Mouse (Mus musculus) liver, embryonic 14.5 days (tissue): ENCODE results near the gene Diaph2. TPM values are rescaled to one million over a fixed set of nuclear protein-coding genes. Genes with fewer than 3 reads are reported as not detected.

ENCODE experiments used
- ATAC-seq: fragments of 200-750 bp; cut with Nextera tagmentation; 2 replicates; pipeline ENCODE4 v1.8.0; 2017; ENCODE audit warnings: moderate number of reproducible peaks, mild to moderate bottlenecking, moderate library complexity; ENCODE audit not compliant: insufficient read depth
- DNase-seq, 3 experiments: peaks; one replicate each; pipeline ENCODE4 v3.0.0-alpha.2; 2012 to 2013; ENCODE audit warnings: low read depth in 3 of 3, low spot score in 3 of 3
- H3K27ac ChIP-seq: fragments of 300-500 bp; sonication (generic); 2 replicates; pipeline ENCODE4 v1.5.1; 2014; ENCODE audit warnings: moderate library complexity, mild to moderate bottlenecking, control low read depth, inconsistent platforms
- H3K27me3 ChIP-seq: fragments of 300-500 bp; sonication (generic); 2 replicates; pipeline ENCODE4 v1.6.1; 2014; ENCODE audit warnings: mild to moderate bottlenecking, low read length, moderate library complexity; ENCODE audit not compliant: control insufficient read depth, insufficient read depth
- H3K36me3 ChIP-seq: fragments of 300-500 bp; sonication (generic); replicated peaks from 2 replicates; pipeline ENCODE4 v1.6.1; 2014; ENCODE audit warnings: low read depth; ENCODE audit not compliant: control insufficient read depth, insufficient read depth
- H3K4me1 ChIP-seq, 2 experiments: fragments of 200-500 bp in 1 of 2; fragments of 300-500 bp in 1 of 2; sonication (generic) in 1 of 2; replicated peaks; 2 replicates each; pipeline ENCODE4 v1.6.1; 2012 to 2014; ENCODE audit warnings: antibody characterized with exemption in 1 of 2, inconsistent platforms in 1 of 2, low read length in 1 of 2; ENCODE audit not compliant: control insufficient read depth in 2 of 2, insufficient read depth in 2 of 2
- H3K4me2 ChIP-seq: fragments of 300-500 bp; sonication (generic); 2 replicates; pipeline ENCODE4 v1.6.1; 2014; ENCODE audit warnings: low read depth, mild to moderate bottlenecking, control low read depth, moderate library complexity
- H3K4me3 ChIP-seq, 2 experiments: fragments of 200-500 bp in 1 of 2; fragments of 300-500 bp in 1 of 2; sonication (generic) in 1 of 2; 2 replicates each; pipeline ENCODE4 v1.5.1; 2012 to 2014; ENCODE audit warnings: low read depth in 2 of 2, low read length in 2 of 2, mild to moderate bottlenecking in 2 of 2, control low read depth in 1 of 2, inconsistent platforms in 1 of 2, moderate library complexity in 1 of 2; ENCODE audit not compliant: insufficient read depth in 1 of 2
- H3K9ac ChIP-seq: fragments of 300-500 bp; sonication (generic); replicated peaks from 2 replicates; pipeline ENCODE4 v1.6.1; 2014; ENCODE audit warnings: mild to moderate bottlenecking, control low read depth, moderate library complexity
- H3K9me3 ChIP-seq: fragments of 300-500 bp; sonication (generic); 2 replicates; pipeline ENCODE4 v1.6.1; 2016; ENCODE audit warnings: low read length, mixed read lengths; ENCODE audit not compliant: control insufficient read depth
- CTCF ChIP-seq: IDR thresholded peaks from 2 replicates; pipeline ENCODE4 v1.5.1; 2016; ENCODE audit warnings: antibody characterized with exemption, low read depth, control low read depth
- EP300 ChIP-seq: IDR thresholded peaks from 2 replicates; pipeline ENCODE4 v1.6.1; 2016; ENCODE audit warnings: antibody characterized with exemption, low read depth
- WGBS: fragments of 180-500 bp; shearing (Covaris S2); extraction: QIAGEN DNeasy Blood & Tissue Kit; methylation state at CpG from one replicate; pipeline ENCODE4 v1.1.7; 2014; ENCODE audit not compliant: insufficient replicate concordance; 5-methylcytosine and 5-hydroxymethylcytosine counted together
- polyA plus RNA-seq, 2 experiments: library from polyadenylated mRNA; depleted of rRNA in 1 of 2; stranded (reverse) in 1 of 2; unstranded in 1 of 2; fragments of >200 nt; fragmentation: Nextera tagmentation in 1 of 2; extraction: Ambion mirVana in 1 of 2; gene quantifications; 2 replicates each; pipeline versions ENCODE4 v1.2.1 to v1.2.3; 2012 to 2014

The Diaph2 gene
- polyA plus RNA-seq, 2 experiments: 0.68 to 0.88 TPM

GRCm38 (mm10) chrX:130408985-130409384 is 659.4 kb downstream of the Diaph2 start:
- H3K9ac ChIP-seq: no peak overlapping the region
- DNase-seq (no peak), ATAC-seq (no peak)
- H3K36me3 ChIP-seq: no peaks in the 10 kb centered on the region
- WGBS: 58% methylated on average over 1 of the region's 1 CpGs
- TF ChIP-seq EP300 (no peak), CTCF (no peak)
- H3K27ac ChIP-seq: no peak overlapping the region
- H3K4me1 ChIP-seq: no peaks in the 10 kb centered on the region
- no peaks in the 10 kb centered on the region for H3K27me3 ChIP-seq
- H3K4me2 ChIP-seq: no peak overlapping the region
- H3K4me3 ChIP-seq: no peak overlapping the region
- H3K9me3 ChIP-seq: no peaks in the 10 kb centered on the region

- no peak for ATAC-seq
- Histone ChIP-seq H3K27ac (no peak overlapping the region), H3K4me3 (no peak overlapping the region), H3K9ac (no peak overlapping the region), H3K9me3 (no peaks in the 10 kb centered on the region), H3K4me1 (no peaks in the 10 kb centered on the region), H3K4me2 (no peak overlapping the region), H3K36me3 (no peaks in the 10 kb centered on the region), H3K27me3 (no peaks in the 10 kb centered on the region)
- 47% methylated on average over 2 of the region's 2 CpGs for WGBS
- DNase-seq: no peak
- TF ChIP-seq EP300 (no peak), CTCF (no peak)
These were observed 673.6 kb downstream of the Diaph2 start for GRCm38 (mm10) chrX:130423134-130423533.

- H3K27ac ChIP-seq: no peak overlapping the region
- ATAC-seq: no peak
- H3K9ac ChIP-seq: no peak overlapping the region
- no peaks in the 10 kb centered on the region for H3K36me3 ChIP-seq
- H3K4me2 ChIP-seq: no peak overlapping the region
- no peak overlapping the region for H3K4me3 ChIP-seq
- 54% methylated on average over 4 of the region's 4 CpGs for WGBS
- no peaks in the 10 kb centered on the region for H3K9me3 ChIP-seq
- H3K4me1 ChIP-seq: no peaks in the 10 kb centered on the region
- H3K27me3 ChIP-seq: no peaks in the 10 kb centered on the region
- TF ChIP-seq CTCF: no peak
- TF ChIP-seq EP300: no peak
- DNase-seq: no peak
These were observed 702.4 kb downstream of the Diaph2 start for GRCm38 (mm10) chrX:130451822-130452487.

GRCm38 (mm10) chrX:130452488-130452823 is 702.9 kb downstream of the Diaph2 start:
- TF ChIP-seq EP300: no peak
- TF ChIP-seq CTCF: no peak
- no peak for DNase-seq
- Histone ChIP-seq H3K9me3 (no peaks in the 10 kb centered on the region), H3K9ac (no peak overlapping the region), H3K4me3 (no peak overlapping the region), H3K27ac (no peak overlapping the region), H3K36me3 (no peaks in the 10 kb centered on the region), H3K4me2 (no peak overlapping the region), H3K27me3 (no peaks in the 10 kb centered on the region), H3K4me1 (no peaks in the 10 kb centered on the region)
- ATAC-seq: no peak
- WGBS: 70% methylated on average over 4 of the region's 4 CpGs

- no peak overlapping the region for H3K4me2 ChIP-seq
- no peak for TF ChIP-seq EP300
- no peak for TF ChIP-seq CTCF
- no peak overlapping the region for H3K27ac ChIP-seq
- H3K4me3 ChIP-seq: no peak overlapping the region
- H3K9ac ChIP-seq: no peak overlapping the region
- DNase-seq (no peak), ATAC-seq (no peak)
- no peaks in the 10 kb centered on the region for H3K27me3 ChIP-seq
- no peaks in the 10 kb centered on the region for H3K4me1 ChIP-seq
- H3K9me3 ChIP-seq: no peaks in the 10 kb centered on the region
- H3K36me3 ChIP-seq: no peaks in the 10 kb centered on the region
- WGBS: 26% methylated on average over 2 of the region's 2 CpGs
These were observed 723.6 kb downstream of the Diaph2 start for GRCm38 (mm10) chrX:130473133-130473532.
